Mouse (Mus musculus): ENCODE measurements at regions not wholly inside any gene's neighbourhood (a gene's known extent, or its start where the extent isn't known, plus 50 kb on each side); places are given as distances from the start of the nearest gene placed in this dataset.

- TF ChIP-seq POLR2A (IDR thresholded peaks at IDR 0.05; ENCODE audit: low read depth, low read length) (no peak), CTCF (IDR thresholded peaks at IDR 0.05; ENCODE audit: extremely low read depth, insufficient read length, insufficient replicate concordance, low read depth, low read length) (no peak)
- Histone ChIP-seq H3K27ac (ENCODE audit: insufficient read depth, low read depth, low read length) (peak overlapping the region; percentile 81), H3K4me3 (ENCODE audit: low read depth, low read length) (no peak overlapping the region), H3K27me3 (ENCODE audit: control insufficient read depth, insufficient read depth, low read length) (0 out of 2 replicates have a peak, but pooled peaks cover 2% of the 10 kb centered on the region), H3K36me3 (ENCODE audit: control insufficient read depth, insufficient read depth, low read length) (0 out of 2 replicates have a peak, but pooled peaks cover 2% of the 10 kb centered on the region), H3K4me1 (ENCODE audit: control insufficient read depth, insufficient read depth, insufficient read length, low read length) (peaks cover 5% of the 10 kb centered on the region; the same call in 1 of the 2 replicates)
- WGBS = 41% methylated on average over 2 of the region's 2 CpGs
Observed at GRCm38 (mm10) chr4:88935901-88936300, 55.9 kb upstream of the Ifne start.

- Histone ChIP-seq H3K4me3 (ENCODE audit: low read depth, low read length) (peak overlapping the region; percentile 48), H3K36me3 (ENCODE audit: control insufficient read depth, insufficient read depth, low read length) (0 out of 2 replicates have a peak, but pooled peaks cover 2% of the 10 kb centered on the region), H3K27ac (ENCODE audit: insufficient read depth, low read depth, low read length) (peak overlapping the region; percentile 81), H3K27me3 (ENCODE audit: control insufficient read depth, insufficient read depth, low read length) (0 out of 2 replicates have a peak, but pooled peaks cover 2% of the 10 kb centered on the region), H3K4me1 (ENCODE audit: control insufficient read depth, insufficient read depth, insufficient read length, low read length) (peaks cover 5% of the 10 kb centered on the region; the same call in 1 of the 2 replicates)
- WGBS = 17% methylated on average over 7 of the region's 7 CpGs
- TF ChIP-seq POLR2A (IDR thresholded peaks at IDR 0.05; ENCODE audit: low read depth, low read length) (no peak), CTCF (IDR thresholded peaks at IDR 0.05; ENCODE audit: extremely low read depth, insufficient read length, insufficient replicate concordance, low read depth, low read length) (no peak)
Observed at GRCm38 (mm10) chr4:88935316-88935715, 55.3 kb upstream of the Ifne start.

GRCm38 (mm10) chr4:88934266-88935025 lies 54.4 kb upstream of the Ifne start:
- WGBS = 23% methylated on average over 8 of the region's 8 CpGs
- 0 out of 2 replicates have a peak, but pooled peaks cover 2% of the 10 kb centered on the region for H3K27me3 ChIP-seq (ENCODE audit: control insufficient read depth, insufficient read depth, low read length)
- peaks cover 11% of the 10 kb centered on the region; the same call in 1 of the 2 replicates for H3K4me1 ChIP-seq (ENCODE audit: control insufficient read depth, insufficient read depth, insufficient read length, low read length)
- TF ChIP-seq CTCF (IDR thresholded peaks at IDR 0.05; ENCODE audit: extremely low read depth, insufficient read length, insufficient replicate concordance, low read depth, low read length) = no peak
- TF ChIP-seq POLR2A (IDR thresholded peaks at IDR 0.05; ENCODE audit: low read depth, low read length) = no peak
- H3K27ac ChIP-seq (ENCODE audit: insufficient read depth, low read depth, low read length) = peak overlapping the region; percentile 92
- H3K4me3 ChIP-seq (ENCODE audit: low read depth, low read length) = no peak overlapping the region
- peaks cover 4% of the 10 kb centered on the region; the same call in 1 of the 2 replicates for H3K36me3 ChIP-seq (ENCODE audit: control insufficient read depth, insufficient read depth, low read length)

- H3K27ac ChIP-seq (ENCODE audit: insufficient read depth, low read depth, low read length) = no peak overlapping the region
- H3K27me3 ChIP-seq (ENCODE audit: control insufficient read depth, insufficient read depth, low read length) = no peaks in the 10 kb centered on the region
- no peak for TF ChIP-seq POLR2A (IDR thresholded peaks at IDR 0.05; ENCODE audit: low read depth, low read length)
- no peak for TF ChIP-seq CTCF (IDR thresholded peaks at IDR 0.05; ENCODE audit: extremely low read depth, insufficient read length, insufficient replicate concordance, low read depth, low read length)
- H3K36me3 ChIP-seq (ENCODE audit: control insufficient read depth, insufficient read depth, low read length) = peaks cover 12% of the 10 kb centered on the region; the same call in 1 of the 2 replicates
- H3K4me3 ChIP-seq (ENCODE audit: low read depth, low read length) = no peak overlapping the region
- WGBS = 94% methylated on average over 9 of the region's 9 CpGs
- peaks cover 26% of the 10 kb centered on the region for H3K4me1 ChIP-seq (ENCODE audit: control insufficient read depth, insufficient read depth, insufficient read length, low read length)
Observed at GRCm38 (mm10) chr4:88931217-88931616, 51.2 kb upstream of the Ifne start.

Data from small intestine, adult 2 months (tissue).